In genomic region chr17:16218623-16219022, GRCm38 (mm10) we compare ENCODE assay signal across 11 mouse cellular contexts.
DNase-seq lines count a peak whose midpoint lies in the region; ATAC-seq and TF ChIP-seq lines count a peak whose summit lies in the region.
"Had no signal": no experiment of that assay in that cellular context is flagged by ENCODE, and none has a peak within 500 bp of the region (broad histone marks: within the 10 kb centered on the region; RNA-seq: fewer than 3 reads in every experiment).

No protein-coding gene starts in this region.

- H3K36me3 ChIP-seq in forebrain, embryonic 12.5 days (replicated peaks) = no peaks in the 10 kb centered on the region
- H3K36me3 ChIP-seq in forebrain, embryonic 15.5 days = no peaks in the 10 kb centered on the region
- H3K36me3 ChIP-seq in stomach, embryonic 15.5 days = no peaks in the 10 kb centered on the region
- no peaks in the 10 kb centered on the region for H3K36me3 ChIP-seq in stomach, postnatal 0 days (ENCODE audit: control insufficient read depth, insufficient read depth, low read length)
- H3K36me3 ChIP-seq in limb, embryonic 10.5 days = no peaks in the 10 kb centered on the region

- ATAC-seq in forebrain, embryonic 12.5 days (ENCODE audit: low FRiP score) = peak; percentile 30; the same call in 1 of the 2 replicates
- no peak; the same call in 1 of the 2 replicates for ATAC-seq in forebrain, embryonic 15.5 days (replicated peaks)
- ATAC-seq in stomach, embryonic 15.5 days (ENCODE audit: insufficient read depth, low FRiP score, low read depth) = peak; percentile 22; the same call in 1 of the 2 replicates
- no peak for ATAC-seq in stomach, postnatal 0 days (ENCODE audit: low FRiP score, low TSS enrichment)
- ATAC-seq in megakaryocyte progenitor cell, adult 5-6 weeks (replicated peaks; ENCODE audit: poor library complexity) = no peak

- no peak for DNase-seq in stomach, postnatal 0 days (ENCODE audit: low spot score)
- DNase-seq in limb, embryonic 10.5 days (ENCODE audit: low spot score) = peak; percentile 36
- DNase-seq in skeletal muscle tissue, adult 2 months (ENCODE audit: low read depth, low spot score) = peak; percentile 13
- no peak for DNase-seq in kidney, adult 11 months
- DNase-seq: cerebellum, adult 11 months; thymus, postnatal 14 days had no signal

- no peak overlapping the region for H3K27ac ChIP-seq in forebrain, embryonic 12.5 days
- H3K27ac ChIP-seq in forebrain, embryonic 15.5 days (replicated peaks) = no peak overlapping the region
- no peak overlapping the region for H3K27ac ChIP-seq in stomach, embryonic 15.5 days
- no peak overlapping the region for H3K27ac ChIP-seq in stomach, postnatal 0 days (replicated peaks)
- H3K27ac ChIP-seq in limb, embryonic 10.5 days = no peak overlapping the region

- TF ChIP-seq CTCF in stomach, postnatal 0 days (IDR thresholded peaks at IDR 0.05; ENCODE audit: low read depth) = no peak

- H3K27me3 ChIP-seq in forebrain, embryonic 12.5 days = no peaks in the 10 kb centered on the region
- no peaks in the 10 kb centered on the region for H3K27me3 ChIP-seq in forebrain, embryonic 15.5 days
- no peaks in the 10 kb centered on the region for H3K27me3 ChIP-seq in stomach, embryonic 15.5 days (replicated peaks)
- no peaks in the 10 kb centered on the region for H3K27me3 ChIP-seq in stomach, postnatal 0 days (ENCODE audit: control insufficient read depth, insufficient read depth, low read length)
- H3K27me3 ChIP-seq in limb, embryonic 10.5 days (ENCODE audit: low read depth, poor library complexity, severe bottlenecking) = no peaks in the 10 kb centered on the region
- H3K27me3 ChIP-seq: CH12.LX had no signal

- H3K9ac ChIP-seq in forebrain, embryonic 12.5 days = no peak overlapping the region
- H3K9ac ChIP-seq in forebrain, embryonic 15.5 days (replicated peaks) = no peak overlapping the region
- H3K9ac ChIP-seq in stomach, embryonic 15.5 days = no peak overlapping the region
- no peak overlapping the region for H3K9ac ChIP-seq in stomach, postnatal 0 days (ENCODE audit: low read length)

- no peak overlapping the region for H3K4me2 ChIP-seq in forebrain, embryonic 12.5 days
- H3K4me2 ChIP-seq in forebrain, embryonic 15.5 days (replicated peaks) = no peak overlapping the region
- no peak overlapping the region for H3K4me2 ChIP-seq in stomach, embryonic 15.5 days
- no peak overlapping the region for H3K4me2 ChIP-seq in stomach, postnatal 0 days (replicated peaks; ENCODE audit: low read depth)

- H3K4me3 ChIP-seq in forebrain, embryonic 12.5 days (replicated peaks) = no peak overlapping the region
- H3K4me3 ChIP-seq in forebrain, embryonic 15.5 days = no peak overlapping the region
- no peak overlapping the region for H3K4me3 ChIP-seq in stomach, embryonic 15.5 days (replicated peaks)
- no peak overlapping the region for H3K4me3 ChIP-seq in stomach, postnatal 0 days (ENCODE audit: low read depth, low read length)
- H3K4me3 ChIP-seq in limb, embryonic 10.5 days = no peak overlapping the region

- no peaks in the 10 kb centered on the region for H3K9me3 ChIP-seq in forebrain, embryonic 12.5 days
- H3K9me3 ChIP-seq in forebrain, embryonic 15.5 days = no peaks in the 10 kb centered on the region
- H3K9me3 ChIP-seq in stomach, embryonic 15.5 days = no peaks in the 10 kb centered on the region
- no peaks in the 10 kb centered on the region for H3K9me3 ChIP-seq in stomach, postnatal 0 days (ENCODE audit: control insufficient read depth, low read length)
- H3K9me3 ChIP-seq in limb, embryonic 10.5 days (replicated peaks) = no peaks in the 10 kb centered on the region

- WGBS in forebrain, embryonic 12.5 days = 63% methylated on average over 2 of the region's 2 CpGs
- 55% methylated on average over 2 of the region's 2 CpGs for WGBS in forebrain, embryonic 15.5 days
- 47% methylated on average over 2 of the region's 2 CpGs for WGBS in stomach, embryonic 15.5 days
- WGBS in stomach, postnatal 0 days = 56% methylated on average over 2 of the region's 2 CpGs
- 77% methylated on average over 2 of the region's 2 CpGs for WGBS in limb, embryonic 10.5 days

- TF ChIP-seq EP300 in stomach, postnatal 0 days (optimal IDR thresholded peaks at IDR 0.05) = no peak

- H3K4me1 ChIP-seq in forebrain, embryonic 12.5 days = no peaks in the 10 kb centered on the region
- H3K4me1 ChIP-seq in forebrain, embryonic 15.5 days = no peaks in the 10 kb centered on the region
- no peaks in the 10 kb centered on the region for H3K4me1 ChIP-seq in stomach, embryonic 15.5 days
- H3K4me1 ChIP-seq in stomach, postnatal 0 days (replicated peaks; ENCODE audit: control insufficient read depth, insufficient read depth) = no peaks in the 10 kb centered on the region
- no peaks in the 10 kb centered on the region for H3K4me1 ChIP-seq in limb, embryonic 10.5 days

Comparison
In these comparisons a context has a peak if more than half of its experiments do, and no peak if none do; other contexts are left out.
1. ATAC-seq: peak in forebrain, embryonic 12.5 days (single experiment) and stomach, embryonic 15.5 days (single experiment); none in forebrain, embryonic 15.5 days (single experiment), stomach, postnatal 0 days (single experiment) and megakaryocyte progenitor cell, adult 5-6 weeks (single experiment).
2. DNase-seq: peak in limb, embryonic 10.5 days (single experiment) and skeletal muscle tissue, adult 2 months (single experiment); none in stomach, postnatal 0 days (single experiment) and kidney, adult 11 months (single experiment).